Mouse (Mus musculus) R1 (cell line): ENCODE results near the gene Cisd1.
A peak's percentile ranks its signal among the peaks of the same experiment; 100 is the strongest.

Source experiments
- DNase-seq: peaks from one replicate; pipeline ENCODE4 v3.0.0-alpha.2; 2018; ENCODE audit warnings: low read depth, low spot score

The Cisd1 gene

DNA sequence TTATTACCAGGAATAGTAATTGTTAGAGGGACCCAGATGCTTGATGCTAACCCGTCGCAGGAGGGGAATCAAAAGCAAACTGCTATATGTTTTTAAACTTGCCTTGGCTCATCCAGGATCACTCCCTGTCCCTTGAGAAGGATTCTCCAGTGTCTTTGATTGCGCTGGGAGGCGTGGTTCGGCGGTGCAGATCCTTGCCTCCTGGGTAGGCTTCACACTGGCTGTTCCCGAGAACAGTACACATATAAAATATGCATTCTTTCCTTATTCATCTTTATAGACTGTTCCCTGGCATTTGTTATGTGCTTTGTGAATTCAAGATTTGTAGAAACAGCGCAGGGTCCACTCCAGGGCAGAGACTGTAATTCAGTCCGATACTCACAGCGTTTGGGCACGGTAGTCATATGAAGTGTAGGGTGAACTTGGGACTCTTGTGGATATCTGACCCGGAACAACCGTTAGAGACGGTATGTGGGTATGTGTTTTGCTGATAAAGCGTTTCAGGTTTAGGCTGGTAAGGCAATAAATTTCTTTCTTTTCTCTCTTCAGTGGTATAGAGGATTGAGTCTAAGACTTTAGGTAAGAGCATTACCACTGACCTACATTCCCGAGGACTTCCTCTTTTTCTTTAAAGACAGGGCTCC is 4.0 kb upstream of the Cisd1 start:
- peak; percentile 63 for DNase-seq

GRCm38 (mm10) chr10:71347964-71348636 is 3.3 kb upstream of the Cisd1 start:
- peak; percentile 50 for DNase-seq

DNA sequence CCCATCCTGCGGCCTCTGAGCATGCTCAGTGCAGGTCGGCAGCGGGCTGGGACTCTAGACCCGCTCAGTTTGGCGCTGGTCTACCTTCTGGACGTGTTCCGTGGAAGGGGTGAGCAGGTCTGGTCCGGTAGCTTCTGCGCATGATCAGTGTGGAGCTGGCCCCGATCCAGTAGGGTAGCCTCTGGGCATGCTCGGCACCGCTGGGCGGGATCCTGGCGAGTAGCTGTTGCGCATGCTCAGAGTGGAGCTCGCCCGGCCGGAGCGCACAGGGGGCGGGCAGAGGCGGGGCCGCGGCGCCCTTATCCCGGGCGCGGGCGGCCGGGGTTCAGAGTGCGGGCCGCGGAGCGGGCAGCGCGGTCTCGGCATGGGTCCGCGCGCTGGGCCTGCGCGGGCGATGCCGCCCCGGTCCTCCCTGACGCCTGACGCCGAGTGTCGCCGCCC is 2.8 kb upstream of the Cisd1 start, which contains the start of gene Ipmk:
Gene Ipmk (plus strand): TSS at position 255 of the 441 bp plus-strand sequence.
- DNase-seq = peak; percentile 98

DNA sequence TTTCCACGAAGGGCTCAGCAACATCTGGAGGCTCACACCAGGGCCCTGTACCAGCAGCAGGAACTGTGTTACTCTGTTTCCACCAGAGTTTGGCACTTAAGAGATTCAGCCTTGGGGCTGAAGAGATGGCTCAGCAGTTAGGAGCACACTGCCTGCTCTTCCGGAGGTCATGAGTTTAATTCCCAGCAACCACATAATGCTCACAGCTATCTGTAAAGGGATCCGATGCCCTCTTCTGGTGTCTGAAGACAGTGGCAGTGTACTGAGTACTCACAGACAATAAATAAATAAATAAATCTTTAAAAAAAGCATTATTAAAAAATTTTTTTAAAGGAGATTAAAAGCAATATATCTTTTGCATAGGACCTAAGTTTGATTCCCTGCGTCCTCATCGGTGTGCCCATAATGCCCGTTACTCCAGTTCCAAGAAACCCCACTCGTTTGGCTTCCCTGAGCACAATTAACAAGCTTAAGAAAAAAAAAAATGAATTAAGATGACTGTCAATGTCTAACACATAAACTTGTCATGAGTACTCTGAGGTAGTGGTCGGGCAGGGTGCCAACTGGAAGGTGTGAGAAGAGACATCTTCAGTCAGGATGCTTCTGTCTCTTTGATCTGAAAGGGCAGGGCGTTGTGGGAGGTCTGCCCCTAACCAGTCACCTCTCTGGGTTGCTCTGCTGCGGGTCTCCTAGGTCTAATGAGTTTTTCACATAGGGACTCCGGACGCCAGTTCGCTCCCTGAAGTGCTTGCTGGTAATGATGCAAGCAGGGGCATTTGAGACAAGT is 2.2 kb upstream of the Cisd1 start:
- peak; percentile 59 for DNase-seq

GRCm38 (mm10) chr10:71346106-71346505 is 1.4 kb upstream of the Cisd1 start:
- peak; percentile 84 for DNase-seq

DNA sequence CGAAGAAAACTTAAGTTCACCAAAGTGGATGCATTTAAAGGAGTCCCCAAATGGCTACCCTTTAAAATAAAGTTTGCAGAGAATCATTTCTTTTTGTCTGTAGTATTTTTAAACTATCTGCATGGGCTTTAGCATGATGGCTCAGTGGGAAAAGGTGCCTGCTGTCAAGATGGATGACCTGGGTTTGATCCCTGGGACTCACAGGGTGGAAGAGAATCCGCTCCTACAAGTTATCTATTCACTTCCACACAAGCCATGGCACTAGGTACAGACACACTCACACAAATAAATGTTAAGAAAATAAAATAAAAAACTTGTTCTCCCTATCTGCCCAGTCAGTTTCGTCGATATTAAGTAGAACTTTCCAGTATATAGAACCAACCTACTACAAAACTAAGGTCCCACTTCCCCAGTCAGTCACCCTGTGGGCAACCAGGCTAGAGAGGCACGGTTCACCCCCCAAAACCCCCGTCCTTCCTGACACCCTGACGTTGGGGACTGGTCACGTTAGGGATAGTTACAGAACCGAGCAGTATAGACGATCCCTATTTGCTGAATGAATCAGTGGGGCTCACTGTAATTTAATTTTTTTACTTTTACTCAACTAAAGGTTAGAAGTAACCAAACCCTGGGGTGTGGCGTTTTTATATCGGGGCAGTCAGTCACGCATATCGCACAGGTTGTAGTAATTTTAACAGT is 1.0 kb downstream of the Cisd1 start:
- no peak for DNase-seq

DNA sequence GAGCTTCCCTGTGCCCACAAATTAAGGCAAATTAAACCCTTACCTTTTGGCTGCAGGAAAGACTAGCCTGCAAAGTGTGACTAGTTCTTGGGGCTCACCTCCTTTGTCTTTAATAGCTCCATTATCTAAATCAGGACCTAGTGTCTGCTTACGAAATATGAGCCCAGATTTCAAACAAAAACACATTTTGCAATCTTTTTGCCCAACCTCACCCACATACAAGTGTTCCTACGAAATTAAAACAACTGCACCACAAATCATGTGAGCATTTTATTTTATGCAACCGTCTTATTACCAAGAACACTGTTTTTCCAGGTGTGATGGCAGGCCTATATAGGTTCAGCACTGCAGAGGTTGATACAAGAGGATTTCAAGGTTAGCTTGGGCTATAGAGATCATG is 1.6 kb downstream of the Cisd1 start:
- no peak for DNase-seq

- peak; percentile 80 for DNase-seq
Observed at GRCm38 (mm10) chr10:71342030-71342805, 2.5 kb downstream of the Cisd1 start.

DNA sequence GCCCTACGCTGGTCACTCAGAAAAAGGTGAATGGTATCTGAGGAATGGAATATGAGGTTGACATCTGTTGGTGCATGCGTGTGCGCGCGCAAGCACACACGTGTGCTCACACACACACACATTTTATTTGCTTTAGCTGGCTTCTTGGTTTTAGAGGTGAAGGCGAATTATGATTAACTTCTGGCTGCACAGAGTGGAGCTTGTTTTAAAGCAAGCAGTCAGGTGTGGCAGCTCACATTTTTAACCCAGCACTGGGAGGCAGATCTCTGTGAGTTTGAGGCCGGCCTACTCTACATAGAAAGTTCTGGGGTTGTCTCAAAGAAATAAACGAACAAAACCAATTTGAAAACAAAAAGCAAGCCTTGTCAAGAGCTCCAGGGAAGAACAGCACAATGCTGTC is 3.5 kb downstream of the Cisd1 start:
- no peak for DNase-seq

- DNase-seq = no peak
Observed at GRCm38 (mm10) chr10:71340195-71340594, 4.6 kb downstream of the Cisd1 start.

DNA sequence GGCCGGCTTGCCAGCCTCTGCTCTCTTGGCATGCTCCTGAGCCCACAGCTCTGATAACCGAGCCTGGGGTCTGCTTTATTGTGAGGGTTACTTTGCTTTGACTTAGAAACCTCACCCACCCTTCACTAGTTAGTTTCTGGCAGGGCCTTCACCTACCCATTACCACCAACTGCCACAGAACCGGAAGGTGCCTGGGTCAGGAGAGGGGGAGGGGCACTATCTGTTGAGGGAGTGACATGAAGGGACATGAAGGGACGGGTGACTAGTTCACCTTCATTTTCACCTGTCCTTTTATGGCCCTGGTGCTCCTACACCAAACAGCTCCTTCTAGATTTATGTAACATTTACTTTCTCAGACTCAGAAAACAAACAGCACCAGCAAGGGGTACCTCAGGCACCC is 5.3 kb downstream of the Cisd1 start:
- DNase-seq = no peak

DNA sequence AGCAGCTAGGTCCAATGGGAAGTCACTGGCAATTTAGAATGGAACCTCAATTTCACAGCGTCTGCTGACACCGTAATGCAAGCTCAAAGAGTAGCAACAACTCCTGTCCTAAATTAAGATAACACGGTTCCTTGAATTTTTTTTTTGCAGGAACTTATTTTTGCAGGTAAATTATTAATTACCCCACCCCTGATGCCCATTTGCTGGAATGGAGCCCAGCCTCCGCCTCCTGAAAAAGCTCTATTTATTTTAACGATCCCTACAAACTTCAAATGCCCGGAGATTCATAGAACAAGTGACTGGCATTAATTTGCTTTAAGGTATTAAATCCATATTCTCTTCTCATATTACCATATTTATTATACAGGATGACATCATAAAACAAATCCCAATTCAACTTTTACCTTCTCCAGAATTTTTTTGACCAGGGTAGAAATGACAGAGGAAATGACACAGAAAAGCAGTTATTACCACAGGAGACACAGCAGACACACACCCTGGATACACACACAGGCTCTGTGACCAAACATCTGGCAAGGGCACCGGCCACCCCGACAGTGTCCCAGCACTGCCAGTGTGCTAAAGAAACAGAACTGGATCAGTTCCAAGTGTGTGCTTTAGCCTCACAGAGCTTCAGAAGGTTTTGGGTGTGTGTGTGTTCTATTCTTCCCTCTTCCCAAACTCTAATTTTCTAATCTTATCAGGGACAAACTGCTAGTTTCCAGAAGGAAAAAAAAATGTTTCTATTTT is 6.4 kb downstream of the Cisd1 start:
- no peak for DNase-seq

DNA sequence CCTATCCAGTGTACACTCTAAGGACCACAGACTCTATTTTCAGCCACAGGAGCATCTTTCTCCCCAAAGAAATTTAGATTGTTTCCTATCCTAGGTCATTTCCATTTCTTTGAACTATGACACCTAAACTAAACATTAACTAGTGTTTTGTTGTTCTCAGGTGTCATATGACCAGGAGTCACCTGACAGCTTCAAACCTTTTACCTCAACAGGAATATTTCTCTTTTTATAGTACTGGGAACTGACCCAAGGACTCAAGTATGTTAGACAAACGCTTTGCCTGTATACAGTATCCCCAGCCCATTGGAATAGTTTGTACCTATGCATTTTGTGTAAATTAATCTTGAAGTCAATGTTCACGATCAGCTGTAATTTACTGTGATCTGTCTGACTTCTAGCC is 7.0 kb downstream of the Cisd1 start:
- no peak for DNase-seq

GRCm38 (mm10) chr10:71332859-71333258 is 11.9 kb downstream of the Cisd1 start:
- no peak for DNase-seq

GRCm38 (mm10) chr10:71332376-71332775 is 12.4 kb downstream of the Cisd1 start:
- peak; percentile 70 for DNase-seq

- DNase-seq = no peak
Observed at GRCm38 (mm10) chr10:71331908-71332307, 12.8 kb downstream of the Cisd1 start.

GRCm38 (mm10) chr10:71330070-71330469 is 14.7 kb downstream of the Cisd1 start:
- no peak for DNase-seq

DNA sequence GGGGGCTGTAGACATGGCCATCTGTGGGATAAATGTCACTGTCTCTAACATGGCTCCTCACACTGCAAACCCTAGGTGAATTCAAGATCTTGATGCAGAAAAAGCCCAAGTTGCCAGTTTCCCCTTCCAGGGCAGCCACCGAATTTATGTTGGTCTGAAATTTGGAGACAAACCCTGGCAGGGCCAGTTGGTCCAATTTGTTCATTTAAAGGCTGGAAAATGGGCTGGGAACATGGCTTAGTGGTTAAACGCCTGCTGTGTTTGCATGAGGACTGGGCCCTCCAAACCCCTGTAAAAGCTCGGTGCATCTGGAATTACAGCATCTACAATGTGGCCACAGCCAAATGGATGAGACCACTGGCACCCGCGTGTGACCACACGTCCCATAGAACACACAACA is 15.5 kb downstream of the Cisd1 start:
- DNase-seq = no peak

- no peak for DNase-seq
Observed at GRCm38 (mm10) chr10:71328870-71329269, 15.9 kb downstream of the Cisd1 start.

DNA sequence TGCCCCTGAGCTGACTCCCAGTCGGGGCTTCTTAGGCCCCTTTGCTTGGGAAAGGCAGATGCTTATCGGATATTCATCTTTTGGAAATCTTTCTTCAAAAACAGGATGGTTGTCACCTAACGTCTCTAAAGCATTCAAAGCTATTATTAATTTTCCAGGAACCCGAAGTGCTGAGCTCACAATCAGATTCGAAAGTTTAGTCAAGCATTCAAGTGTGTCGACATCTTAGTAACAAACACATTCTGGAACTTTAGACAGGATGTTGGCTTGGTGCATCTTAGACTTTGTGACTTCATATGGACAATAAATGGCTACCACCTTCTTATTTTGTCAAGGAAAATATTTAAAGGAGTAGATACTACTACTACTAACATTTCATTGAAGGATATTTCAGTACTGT is 16.4 kb downstream of the Cisd1 start:
- DNase-seq = no peak
